Mouse (Mus musculus) kidney, adult 2 months (tissue): ENCODE data around the gene Ppp1r1a.

Experiments used
- CTCF ChIP-seq: fragments of 200-500 bp; conservative IDR thresholded peaks from 2 replicates; pipeline ENCODE4 v1.5.1; 2011; ENCODE audit warnings: low read depth, mild to moderate bottlenecking, control low read depth, low read length, moderate library complexity, mixed read lengths; ENCODE audit not compliant: insufficient read depth, insufficient read length
- POLR2A ChIP-seq: fragments of 200-500 bp; IDR thresholded peaks from one replicate; pipeline ENCODE4 v1.6.1; 2011; ENCODE audit warnings: low read depth, low read length, control low read depth

DNA sequence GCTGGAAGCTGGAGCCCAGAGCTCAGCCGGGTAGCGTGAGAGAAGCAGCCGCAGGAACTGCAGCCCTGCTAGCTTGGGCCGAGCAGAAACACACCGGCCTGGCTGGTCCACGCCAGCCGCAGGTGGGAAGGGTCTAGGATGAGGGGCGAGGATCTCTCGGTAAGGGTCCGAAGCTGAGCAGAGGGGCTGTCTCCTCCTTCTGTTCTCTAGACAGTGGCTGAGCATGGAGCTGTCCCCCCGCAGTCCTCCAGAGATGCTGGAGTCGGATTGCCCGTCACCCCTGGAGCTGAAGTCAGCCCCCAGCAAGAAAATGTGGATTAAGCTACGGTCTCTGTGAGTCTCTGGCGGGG lies 34.6 kb downstream of the Ppp1r1a start:
- TF ChIP-seq CTCF, result no peak
- TF ChIP-seq POLR2A, result no peak
